ENCODE assay signal across 7 mouse cellular contexts in genomic region chr9:108052885-108053664, GRCm38 (mm10). TPM values are rescaled to one million over a fixed set of nuclear protein-coding genes. Genes with fewer than 3 reads are reported as not detected.
DNase-seq lines count a peak whose midpoint lies in the region; ATAC-seq lines count a peak whose summit lies in the region.

TSS of gene Amigo3 (plus strand) at chr9:108053159.

- H3K27ac ChIP-seq in intestine, embryonic 16.5 days (ENCODE audit: low read length), result peak within 1 kb of the TSS; percentile 70
- no peak within 1 kb of the TSS for H3K27ac ChIP-seq in midbrain, embryonic 11.5 days (ENCODE audit: low read depth, low read length)

- WGBS in intestine, embryonic 16.5 days, result 55% methylated on average over 20 of the region's 20 CpGs
- 56% methylated on average over 20 of the region's 20 CpGs for WGBS in midbrain, embryonic 11.5 days

- DNase-seq in adrenal gland, adult 8-10 months, result peak; percentile 95
- DNase-seq in embryo, embryonic 9.5 days (ENCODE audit: extremely low spot score), result peak; percentile 93
- peak; percentile 90 to 96 for DNase-seq in gastrocnemius, postnatal 4 days (ENCODE audit: low spot score in 2 of 2)
- DNase-seq in left cerebral cortex, postnatal 36 days (ENCODE audit: low spot score in 2 of 2), result peak; percentile 94 to 95
- DNase-seq in midbrain, embryonic 11.5 days (ENCODE audit: low spot score, missing footprints), result peak; percentile 99
- DNase-seq in skeletal muscle tissue, adult 2 months (ENCODE audit: low read depth, low spot score), result peak; percentile 96

- H3K9me3 ChIP-seq in intestine, embryonic 16.5 days (ENCODE audit: control insufficient read depth, low read length), result no peaks in the 10 kb centered on the region
- H3K9me3 ChIP-seq in midbrain, embryonic 11.5 days (ENCODE audit: control insufficient read depth, low read length), result no peaks in the 10 kb centered on the region

- peaks cover 36% of the 10 kb centered on the region for H3K4me1 ChIP-seq in intestine, embryonic 16.5 days (ENCODE audit: control insufficient read depth, insufficient read depth, low read length)
- H3K4me1 ChIP-seq in midbrain, embryonic 11.5 days (ENCODE audit: control insufficient read depth, insufficient read depth, low read length), result peaks cover 14% of the 10 kb centered on the region

- H3K4me2 ChIP-seq in intestine, embryonic 16.5 days (ENCODE audit: low read depth, low read length), result peak within 1 kb of the TSS; percentile 56
- H3K4me2 ChIP-seq in midbrain, embryonic 11.5 days, result peak within 1 kb of the TSS; percentile 34; the same call in 1 of the 2 replicates

- peaks cover 28% of the 10 kb centered on the region for H3K36me3 ChIP-seq in intestine, embryonic 16.5 days (ENCODE audit: control insufficient read depth, insufficient read depth, low read length)
- peaks cover 8% of the 10 kb centered on the region; the same call in 1 of the 2 replicates for H3K36me3 ChIP-seq in midbrain, embryonic 11.5 days (ENCODE audit: control insufficient read depth, insufficient read depth, low read length)

- peak within 1 kb of the TSS; percentile 82 for H3K9ac ChIP-seq in intestine, embryonic 16.5 days (ENCODE audit: low read depth, low read length)
- no peak within 1 kb of the TSS for H3K9ac ChIP-seq in midbrain, embryonic 11.5 days (ENCODE audit: low read length)

- peak within 1 kb of the TSS; percentile 31 for H3K4me3 ChIP-seq in intestine, embryonic 16.5 days (ENCODE audit: low read length)
- no peak within 1 kb of the TSS for H3K4me3 ChIP-seq in midbrain, embryonic 11.5 days (ENCODE audit: low read depth, low read length)

- peak; percentile 45 for ATAC-seq in intestine, embryonic 16.5 days
- peak; percentile 33; the same call in 1 of the 2 replicates for ATAC-seq in midbrain, embryonic 11.5 days (ENCODE audit: low FRiP score)

- H3K27me3 ChIP-seq in intestine, embryonic 16.5 days (replicated peaks; ENCODE audit: control insufficient read depth, insufficient read depth, low read length), result no peaks in the 10 kb centered on the region
- H3K27me3 ChIP-seq in midbrain, embryonic 11.5 days (ENCODE audit: control insufficient read depth, insufficient read depth, low read length), result no peaks in the 10 kb centered on the region

- intact Hi-C loops in left cerebral cortex, postnatal 36 days (cut with DNase I), result loop anchor here (5.0 kb wide), 1 partner anchor 91 kb away; no protein-coding TSS in a partner anchor

RNA-seq across cellular contexts. Expression of gene Amigo3, which starts in this region (rescaled TPM):
- total RNA-seq in adrenal gland, adult 8-10 months (2022), result 1 to 10 TPM; 2.4 to 6.6 (median 4.1) TPM
- total RNA-seq in gastrocnemius, postnatal 4 days (2021), result 1 to 10 TPM; 3.2 to 3.4 TPM
- polyA plus RNA-seq in intestine, embryonic 16.5 days (2015; fragmentation: Nextera tagmentation; extraction: Ambion mirVana), result 3.2 and 4.2 TPM in 2 replicates
- 1 to 10 TPM; 1.7 to 1.8 TPM for total RNA-seq in left cerebral cortex, postnatal 36 days (2021)
- 1.5 and 2.0 TPM in 2 replicates for polyA plus RNA-seq in midbrain, embryonic 11.5 days (2014; fragmentation: Nextera tagmentation; extraction: Ambion mirVana)
